Mouse (Mus musculus) forebrain, embryonic 16.5 days (tissue): ENCODE results near the gene Katnbl1. TPM values are rescaled to one million over a fixed set of nuclear protein-coding genes. Genes with fewer than 3 reads are reported as not detected.
"Not testable (repeated sequence)": the region's sequence is repeated elsewhere in the genome, so short reads cannot be mapped to it uniquely, and the experiment has no call there.

Experiments used
- ATAC-seq: fragments of 200-750 bp; cut with Nextera tagmentation; 2 replicates; pipeline ENCODE4 v1.8.0; 2017; ENCODE audit warnings: mild to moderate bottlenecking, moderate library complexity
- H3K27ac ChIP-seq: fragments of 300-500 bp; sonication (generic); 2 replicates; pipeline ENCODE4 v1.5.1; 2014; ENCODE audit warnings: low read length, control low read depth
- H3K27me3 ChIP-seq: fragments of 300-500 bp; sonication (generic); replicated peaks from 2 replicates; pipeline ENCODE4 v1.6.1; 2014; ENCODE audit warnings: low read length; ENCODE audit not compliant: control insufficient read depth, insufficient read depth
- H3K36me3 ChIP-seq: fragments of 300-500 bp; sonication (generic); 2 replicates; pipeline ENCODE4 v1.6.1; 2014; ENCODE audit not compliant: control insufficient read depth, insufficient read depth
- H3K4me1 ChIP-seq: fragments of 300-500 bp; sonication (generic); replicated peaks from 2 replicates; pipeline ENCODE4 v1.6.1; 2014; ENCODE audit warnings: low read length; ENCODE audit not compliant: control insufficient read depth, insufficient read depth
- H3K4me2 ChIP-seq: fragments of 300-500 bp; sonication (generic); 2 replicates; pipeline ENCODE4 v1.6.1; 2014; ENCODE audit warnings: mild to moderate bottlenecking, low read length, control low read depth
- H3K4me3 ChIP-seq: fragments of 300-500 bp; sonication (generic); replicated peaks from 2 replicates; pipeline ENCODE4 v1.5.1; 2014; ENCODE audit warnings: mild to moderate bottlenecking, low read length, control low read depth
- H3K9ac ChIP-seq: fragments of 300-500 bp; sonication (generic); replicated peaks from 2 replicates; pipeline ENCODE4 v1.6.1; 2014; ENCODE audit warnings: low read depth, low read length, control low read depth
- H3K9me3 ChIP-seq: fragments of 300-500 bp; sonication (generic); 2 replicates; pipeline ENCODE4 v1.6.1; 2016; ENCODE audit warnings: low read length; ENCODE audit not compliant: control insufficient read depth
- WGBS: fragments of 180-500 bp; shearing (Covaris S2); extraction: QIAGEN DNeasy Blood & Tissue Kit; methylation state at CpG from one replicate; pipeline ENCODE4 v1.1.7; 2014; 5-methylcytosine and 5-hydroxymethylcytosine counted together
- polyA plus RNA-seq: library from polyadenylated mRNA; unstranded; fragments of >200 nt; fragmentation: Nextera tagmentation; extraction: Ambion mirVana; gene quantifications from 2 replicates; pipeline ENCODE4 v1.2.1, GENCODE M21; 2015

The Katnbl1 gene
- polyA plus RNA-seq, 1 experiment from 2014 or later = 43.4 TPM

DNA sequence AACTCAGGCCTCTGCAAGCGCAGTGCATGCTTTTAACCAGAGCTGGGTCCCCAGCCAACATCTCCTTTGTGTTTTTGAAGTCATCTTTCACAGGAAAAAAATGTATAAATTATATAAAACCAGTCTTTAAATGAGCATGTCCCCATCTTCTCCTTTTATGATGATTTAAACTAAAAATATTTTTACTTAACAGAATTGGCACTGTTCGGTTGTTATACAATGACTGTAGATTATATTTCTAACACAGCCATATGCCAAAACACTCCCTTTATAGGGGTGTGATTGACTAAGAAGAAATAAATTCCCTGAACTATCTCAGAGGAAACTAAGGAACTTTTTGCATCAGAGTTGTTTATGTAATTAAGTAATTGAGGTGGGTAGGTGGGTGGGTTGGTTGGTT is 53.5 kb downstream of the Katnbl1 start:
- H3K4me2 ChIP-seq = no peak overlapping the region
- WGBS = 89% methylated on average over 2 of the region's 2 CpGs
- no peak overlapping the region for H3K9ac ChIP-seq
- ATAC-seq = no peak
- H3K9me3 ChIP-seq = no peaks in the 10 kb centered on the region
- H3K4me3 ChIP-seq = no peak overlapping the region
- H3K27ac ChIP-seq = no peak overlapping the region
- no peaks in the 10 kb centered on the region for H3K36me3 ChIP-seq
- H3K27me3 ChIP-seq = no peaks in the 10 kb centered on the region
- H3K4me1 ChIP-seq = no peaks in the 10 kb centered on the region

DNA sequence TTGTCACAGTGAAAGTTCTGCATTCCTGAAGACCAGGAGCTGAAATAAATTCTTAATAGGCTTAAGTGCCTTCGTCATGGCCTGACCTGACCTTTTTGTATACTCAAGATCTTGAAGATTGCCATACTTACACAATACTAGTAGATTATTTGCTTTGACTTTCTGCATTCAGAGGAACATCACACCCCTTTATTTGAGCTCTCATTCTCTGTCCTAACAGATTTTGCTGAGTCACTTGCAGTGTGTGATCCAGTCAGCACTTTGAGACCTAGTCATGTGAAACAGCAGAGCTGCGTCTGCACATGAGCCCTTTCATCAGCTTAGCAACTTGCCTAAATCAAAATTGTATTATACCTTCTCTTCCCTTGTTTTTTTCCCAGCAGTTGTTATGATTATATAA is 54.3 kb downstream of the Katnbl1 start:
- Histone ChIP-seq H3K9ac (no peak overlapping the region), H3K27ac (no peak overlapping the region), H3K4me2 (no peak overlapping the region), H3K9me3 (no peaks in the 10 kb centered on the region), H3K36me3 (no peaks in the 10 kb centered on the region), H3K4me3 (no peak overlapping the region), H3K27me3 (no peaks in the 10 kb centered on the region), H3K4me1 (no peaks in the 10 kb centered on the region)
- 71% methylated on average over 2 of the region's 2 CpGs for whole genome bisulfite sequencing
- no peak for ATAC-seq

DNA sequence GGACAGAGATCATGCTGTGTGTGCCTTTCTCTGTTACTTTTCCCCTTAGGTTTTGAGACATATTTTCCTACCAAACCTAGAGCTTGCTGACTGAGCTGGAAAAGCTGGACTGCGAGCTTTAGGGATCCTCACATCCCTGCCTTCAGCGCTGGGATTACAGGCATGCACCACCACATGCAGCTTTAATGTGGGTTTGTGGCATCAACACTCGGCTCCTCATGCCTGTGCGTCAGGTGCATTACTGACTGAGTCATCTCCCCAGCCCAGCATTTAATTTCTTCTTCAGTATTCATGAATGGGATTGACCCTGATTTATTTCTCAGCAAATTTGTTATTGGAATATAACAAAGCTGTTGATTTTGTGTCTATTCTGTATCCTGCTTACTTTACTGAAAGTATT is 57.3 kb downstream of the Katnbl1 start:
- Histone ChIP-seq H3K27me3 (no peaks in the 10 kb centered on the region), H3K27ac (no peak overlapping the region), H3K4me2 (no peak overlapping the region), H3K9ac (no peak overlapping the region), H3K36me3 (no peaks in the 10 kb centered on the region), H3K9me3 (no peaks in the 10 kb centered on the region), H3K4me1 (no peaks in the 10 kb centered on the region), H3K4me3 (no peak overlapping the region)
- 81% methylated on average over 4 of the region's 4 CpGs for WGBS
- no peak for ATAC-seq

DNA sequence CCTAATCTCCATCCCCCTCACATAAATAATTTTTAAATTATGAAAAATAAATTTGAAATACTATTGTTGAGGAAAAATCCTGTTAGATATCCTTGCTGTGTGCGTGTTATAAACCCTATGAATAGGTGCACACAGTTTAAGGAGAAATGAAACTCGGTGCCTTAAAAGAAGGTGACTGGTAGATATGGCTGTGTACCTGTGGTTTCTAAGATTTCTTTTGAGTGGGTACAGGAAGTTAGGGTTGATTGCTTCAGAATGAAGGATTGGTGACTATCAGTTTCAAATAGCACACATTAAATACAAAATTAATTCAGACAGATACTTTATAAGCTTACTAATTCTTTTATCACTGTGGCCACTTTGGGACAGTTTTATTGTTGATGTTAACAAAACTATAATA is 58.6 kb downstream of the Katnbl1 start:
- Histone ChIP-seq H3K27ac (no peak overlapping the region), H3K36me3 (no peaks in the 10 kb centered on the region), H3K4me3 (no peak overlapping the region), H3K9ac (no peak overlapping the region), H3K27me3 (no peaks in the 10 kb centered on the region), H3K4me1 (no peaks in the 10 kb centered on the region), H3K9me3 (no peaks in the 10 kb centered on the region), H3K4me2 (no peak overlapping the region)
- WGBS = 89% methylated on average over 2 of the region's 2 CpGs
- ATAC-seq = no peak

DNA sequence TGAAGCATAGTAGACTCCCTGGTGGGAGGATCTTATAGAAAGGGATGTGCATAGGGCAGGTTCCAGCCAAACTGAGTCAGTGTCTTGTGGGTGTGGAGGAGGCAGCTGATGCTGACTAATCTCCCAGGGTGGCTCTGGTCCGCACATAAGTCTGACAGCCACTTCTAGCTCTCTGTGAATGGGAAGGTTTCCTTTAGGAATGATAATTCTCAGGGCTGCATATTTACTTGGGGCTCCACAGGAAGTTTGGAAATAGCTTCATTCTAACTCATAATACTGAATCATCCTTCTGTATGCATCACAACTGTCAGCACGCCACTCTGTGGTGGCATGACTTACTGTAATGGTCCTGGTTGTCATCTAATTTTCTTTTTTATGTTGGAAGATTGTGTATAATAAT is 64.5 kb downstream of the Katnbl1 start:
- Histone ChIP-seq H3K9ac (no peak overlapping the region), H3K27ac (no peak overlapping the region), H3K36me3 (no peaks in the 10 kb centered on the region), H3K4me1 (no peaks in the 10 kb centered on the region), H3K27me3 (no peaks in the 10 kb centered on the region), H3K9me3 (no peaks in the 10 kb centered on the region), H3K4me3 (no peak overlapping the region), H3K4me2 (no peak overlapping the region)
- no peak for ATAC-seq
- 71% methylated on average over 2 of the region's 2 CpGs for WGBS

DNA sequence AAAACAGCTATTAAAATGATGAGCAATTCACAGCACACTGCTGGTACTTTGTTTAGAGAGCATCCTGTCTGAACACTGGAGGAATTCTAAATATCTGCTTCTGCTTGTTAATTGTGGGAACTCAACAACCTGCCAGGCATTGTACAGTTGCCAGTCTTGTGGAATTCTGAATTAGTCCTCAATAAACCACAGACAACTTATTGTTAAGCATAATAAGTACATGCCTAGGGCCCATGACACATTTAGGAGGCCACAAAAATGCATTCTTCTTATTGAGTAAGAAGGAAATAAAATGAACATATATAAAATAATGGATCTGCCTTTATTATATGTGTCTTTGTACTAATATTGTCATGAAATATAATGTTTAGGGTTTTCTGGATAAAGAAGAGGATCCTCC is 66.5 kb downstream of the Katnbl1 start:
- H3K36me3 ChIP-seq = no peaks in the 10 kb centered on the region
- H3K27me3 ChIP-seq = no peaks in the 10 kb centered on the region
- H3K27ac ChIP-seq = no peak overlapping the region
- H3K4me2 ChIP-seq = no peak overlapping the region
- no peak overlapping the region for H3K9ac ChIP-seq
- H3K4me1 ChIP-seq = no peaks in the 10 kb centered on the region
- ATAC-seq = no peak
- H3K9me3 ChIP-seq = no peaks in the 10 kb centered on the region
- H3K4me3 ChIP-seq = no peak overlapping the region

DNA sequence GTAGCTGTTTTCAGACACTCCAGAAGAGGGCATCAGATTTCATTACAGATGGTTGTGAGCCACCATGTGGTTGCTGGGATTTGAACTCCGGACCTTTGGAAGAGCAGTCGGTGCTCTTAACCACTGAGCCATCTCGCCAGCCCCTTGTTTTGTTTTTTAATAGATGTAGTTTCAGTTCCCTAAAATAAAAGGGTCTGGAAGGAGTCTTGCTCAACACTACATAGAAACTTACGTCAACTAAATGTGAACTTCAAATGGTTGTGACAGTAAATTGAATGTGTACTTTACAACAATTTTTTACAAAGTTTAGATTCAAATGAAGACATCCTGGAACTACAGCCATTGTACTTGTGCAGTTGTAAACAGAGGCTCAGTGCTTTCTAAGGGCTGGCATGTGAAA is 69.0 kb downstream of the Katnbl1 start:
- not testable (repeated sequence) for H3K4me3 ChIP-seq
- 74% methylated on average over 4 of the region's 4 CpGs for WGBS

DNA sequence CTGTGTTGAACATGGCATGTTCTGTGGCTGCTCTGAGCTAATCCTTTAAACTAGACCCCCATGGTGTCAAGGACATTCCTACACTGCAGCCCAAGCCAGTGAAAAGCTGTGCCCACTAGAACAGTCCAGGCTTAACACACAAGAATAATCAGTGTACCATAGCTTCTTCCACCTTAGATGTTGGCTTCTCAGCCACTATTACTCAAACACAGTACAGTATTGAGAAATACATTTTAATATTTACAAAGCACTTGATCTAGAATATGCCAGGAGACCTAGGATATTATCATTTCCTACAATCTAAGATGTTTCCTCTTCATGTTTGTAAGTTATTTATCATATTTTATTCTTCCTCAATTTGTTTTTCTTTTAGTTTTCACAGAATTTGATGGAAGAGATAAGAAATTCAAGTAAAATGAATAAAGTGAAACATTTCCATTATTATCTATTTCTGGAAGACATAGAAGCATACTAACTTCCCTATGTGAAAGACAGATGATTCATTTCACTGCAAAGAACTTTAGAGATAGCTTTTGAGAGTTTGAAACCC is 69.6 kb downstream of the Katnbl1 start:
- no peak overlapping the region for H3K9ac ChIP-seq
- H3K27ac ChIP-seq = no peak overlapping the region
- no peak for ATAC-seq
- H3K4me2 ChIP-seq = no peak overlapping the region
- no peaks in the 10 kb centered on the region for H3K4me1 ChIP-seq
- no peaks in the 10 kb centered on the region for H3K36me3 ChIP-seq
- H3K4me3 ChIP-seq = no peak overlapping the region
- H3K27me3 ChIP-seq = no peaks in the 10 kb centered on the region
- H3K9me3 ChIP-seq = no peaks in the 10 kb centered on the region

More for the DNA sequence above, 69.0 kb downstream of the Katnbl1 start:
- H3K4me2 ChIP-seq, H3K9ac ChIP-seq, H3K27me3 ChIP-seq, H3K27ac ChIP-seq, H3K9me3 ChIP-seq, H3K4me1 ChIP-seq, ATAC-seq, H3K36me3 ChIP-seq: not testable (repeated sequence)

DNA sequence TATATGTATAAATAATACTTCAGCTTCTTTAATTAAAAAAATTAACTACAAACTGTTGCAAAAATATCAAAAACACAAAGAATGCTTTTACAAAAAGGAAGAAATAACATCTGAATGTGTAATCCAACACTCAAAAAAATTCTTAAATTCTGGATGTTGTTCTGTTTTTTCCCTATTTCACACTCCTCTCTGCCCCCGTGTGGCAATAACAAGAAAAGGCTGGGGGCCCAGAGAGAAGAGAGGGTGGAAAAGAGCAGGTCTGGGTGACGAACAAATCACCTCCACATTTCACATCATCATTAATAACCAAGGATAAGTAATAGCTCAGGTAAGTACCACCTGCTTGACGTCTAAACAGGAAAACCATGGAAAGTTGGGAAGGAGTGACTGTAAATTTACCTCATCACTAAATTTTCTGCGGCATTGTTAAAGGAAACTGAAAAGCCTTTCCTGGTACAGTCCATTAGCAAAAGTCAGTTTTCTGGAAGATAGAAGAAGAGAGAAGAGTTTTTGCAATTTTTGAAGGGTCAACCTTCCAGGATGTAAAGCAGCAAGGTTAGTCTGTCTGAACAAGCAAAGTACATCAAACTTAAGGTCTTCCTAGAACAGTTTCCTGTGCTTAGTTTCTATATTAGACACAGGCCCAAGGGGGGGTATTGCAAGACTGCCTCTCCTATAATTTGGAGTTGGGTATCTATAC is 70.7 kb downstream of the Katnbl1 start:
- H3K4me1 ChIP-seq = peaks cover 3% of the 10 kb centered on the region
- H3K36me3 ChIP-seq = no peaks in the 10 kb centered on the region
- no peak for ATAC-seq
- H3K4me2 ChIP-seq = no peak overlapping the region
- no peak overlapping the region for H3K9ac ChIP-seq
- H3K27me3 ChIP-seq = no peaks in the 10 kb centered on the region
- H3K27ac ChIP-seq = no peak overlapping the region
- H3K4me3 ChIP-seq = no peak overlapping the region
- no peaks in the 10 kb centered on the region for H3K9me3 ChIP-seq
- WGBS = 40% methylated on average over 4 of the region's 4 CpGs

DNA sequence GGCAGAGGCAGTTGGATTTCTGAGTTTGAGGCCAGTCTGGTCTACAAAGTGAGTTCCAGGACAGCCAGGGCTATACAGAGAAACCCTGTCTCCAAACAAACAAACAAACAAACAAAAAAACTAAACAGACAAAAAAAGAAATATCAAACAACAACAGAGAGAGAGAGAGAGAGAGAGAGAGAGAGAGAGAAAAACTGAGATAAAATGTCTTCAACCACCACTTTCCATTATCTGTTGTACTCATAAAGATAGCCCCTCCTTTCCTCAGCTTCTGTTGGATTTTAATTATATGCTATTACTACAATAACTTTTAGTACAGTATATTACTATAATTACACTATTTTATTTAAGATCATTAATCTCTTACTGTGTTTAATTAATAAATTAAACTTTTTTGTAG is 73.5 kb downstream of the Katnbl1 start:
- not testable (repeated sequence) for H3K4me3 ChIP-seq, H3K9ac ChIP-seq, H3K36me3 ChIP-seq, H3K27me3 ChIP-seq, H3K27ac ChIP-seq, H3K9me3 ChIP-seq, H3K4me2 ChIP-seq, ATAC-seq
- H3K4me1 ChIP-seq = peaks cover 12% of the 10 kb centered on the region
